Mouse (Mus musculus): Measurements from ENCODE around the gene Mipep. TPM values are rescaled to one million over a fixed set of nuclear protein-coding genes. Genes with fewer than 3 reads are reported as not detected.

The Mipep gene
- polyA plus RNA-seq, 1 experiment from 2014 or later, result 24.3 TPM

GRCm38 (mm10) chr14:60868325-60868724 lies 84.0 kb downstream of the Mipep start:
- Histone ChIP-seq H3K4me3 (replicated peaks) (no peak overlapping the region), H3K27ac (replicated peaks) (no peak overlapping the region), H3K4me1 (0 out of 2 replicates have a peak, but pooled peaks cover 3% of the 10 kb centered on the region), H3K9ac (no peak overlapping the region), H3K9me3 (replicated peaks) (no peaks in the 10 kb centered on the region), H3K27me3 (no peaks in the 10 kb centered on the region), H3K36me3 (peaks cover 10% of the 10 kb centered on the region; the same call in 1 of the 2 replicates), H3K4me2 (replicated peaks) (no peak overlapping the region)
- 0 out of 2 replicates have a peak, but pooled peaks have one; percentile 30 for ATAC-seq (ENCODE audit: insufficient number of reproducible peaks, low FRiP score, low TSS enrichment, low read depth)
- WGBS, result 67% methylated on average over 9 of the region's 9 CpGs

- Histone ChIP-seq H3K27ac (replicated peaks) (no peak overlapping the region), H3K9me3 (replicated peaks) (no peaks in the 10 kb centered on the region), H3K36me3 (peaks cover 12% of the 10 kb centered on the region), H3K4me3 (replicated peaks) (no peak overlapping the region), H3K9ac (no peak overlapping the region), H3K27me3 (no peaks in the 10 kb centered on the region), H3K4me2 (replicated peaks) (no peak overlapping the region), H3K4me1 (no peaks in the 10 kb centered on the region)
- no peak for ATAC-seq (ENCODE audit: insufficient number of reproducible peaks, low FRiP score, low TSS enrichment, low read depth)
- WGBS, result 92% methylated on average over 8 of the region's 8 CpGs
Measured at GRCm38 (mm10) chr14:60871831-60872230, 87.5 kb downstream of the Mipep start.

GRCm38 (mm10) chr14:60882106-60882505 lies 97.7 kb downstream of the Mipep start:
- ATAC-seq (ENCODE audit: insufficient number of reproducible peaks, low FRiP score, low TSS enrichment, low read depth), result no peak
- no peak overlapping the region for H3K27ac ChIP-seq (replicated peaks)
- H3K36me3 ChIP-seq, result 0 out of 2 replicates have a peak, but pooled peaks cover 9% of the 10 kb centered on the region
- WGBS, result 76% methylated on average over 5 of the region's 5 CpGs
- no peaks in the 10 kb centered on the region for H3K4me1 ChIP-seq
- no peak overlapping the region for H3K4me3 ChIP-seq (replicated peaks)
- H3K4me2 ChIP-seq (replicated peaks), result no peak overlapping the region
- no peaks in the 10 kb centered on the region for H3K9me3 ChIP-seq (replicated peaks)
- no peak overlapping the region for H3K9ac ChIP-seq
- no peaks in the 10 kb centered on the region for H3K27me3 ChIP-seq

GRCm38 (mm10) chr14:60882681-60883080 lies 98.3 kb downstream of the Mipep start:
- no peak overlapping the region for H3K27ac ChIP-seq (replicated peaks)
- no peaks in the 10 kb centered on the region for H3K27me3 ChIP-seq
- H3K4me1 ChIP-seq, result no peaks in the 10 kb centered on the region
- H3K4me2 ChIP-seq (replicated peaks), result no peak overlapping the region
- WGBS, result 75% methylated on average over 4 of the region's 4 CpGs
- no peak overlapping the region for H3K9ac ChIP-seq
- no peak for ATAC-seq (ENCODE audit: insufficient number of reproducible peaks, low FRiP score, low TSS enrichment, low read depth)
- 0 out of 2 replicates have a peak, but pooled peaks cover 9% of the 10 kb centered on the region for H3K36me3 ChIP-seq
- H3K9me3 ChIP-seq (replicated peaks), result no peaks in the 10 kb centered on the region
- H3K4me3 ChIP-seq (replicated peaks), result no peak overlapping the region

GRCm38 (mm10) chr14:60885361-60885950 lies 101.1 kb downstream of the Mipep start:
- H3K9me3 ChIP-seq (replicated peaks), result no peaks in the 10 kb centered on the region
- H3K27me3 ChIP-seq, result no peaks in the 10 kb centered on the region
- H3K27ac ChIP-seq (replicated peaks), result no peak overlapping the region
- no peak overlapping the region for H3K4me3 ChIP-seq (replicated peaks)
- no peak overlapping the region for H3K4me2 ChIP-seq (replicated peaks)
- ATAC-seq (ENCODE audit: insufficient number of reproducible peaks, low FRiP score, low TSS enrichment, low read depth), result no peak
- no peak overlapping the region for H3K9ac ChIP-seq
- H3K4me1 ChIP-seq, result no peaks in the 10 kb centered on the region; the same call in 1 of the 2 replicates
- WGBS, result 45% methylated on average over 6 of the region's 6 CpGs
- H3K36me3 ChIP-seq, result 0 out of 2 replicates have a peak, but pooled peaks cover 9% of the 10 kb centered on the region

GRCm38 (mm10) chr14:60893882-60894281 lies 109.5 kb downstream of the Mipep start:
- Histone ChIP-seq H3K4me3 (replicated peaks) (no peak overlapping the region), H3K27ac (replicated peaks) (no peak overlapping the region), H3K9ac (no peak overlapping the region), H3K4me1 (peaks cover 25% of the 10 kb centered on the region), H3K36me3 (no peaks in the 10 kb centered on the region), H3K9me3 (replicated peaks) (no peaks in the 10 kb centered on the region), H3K27me3 (no peaks in the 10 kb centered on the region), H3K4me2 (replicated peaks) (no peak overlapping the region)
- ATAC-seq (ENCODE audit: insufficient number of reproducible peaks, low FRiP score, low TSS enrichment, low read depth), result no peak
- 92% methylated on average over 10 of the region's 10 CpGs for WGBS

GRCm38 (mm10) chr14:60895172-60896000 lies 111.0 kb downstream of the Mipep start:
- ATAC-seq (ENCODE audit: insufficient number of reproducible peaks, low FRiP score, low TSS enrichment, low read depth), result no peak
- Histone ChIP-seq H3K9me3 (replicated peaks) (no peaks in the 10 kb centered on the region), H3K9ac (no peak overlapping the region), H3K4me1 (peaks cover 25% of the 10 kb centered on the region; the same call in 1 of the 2 replicates), H3K4me2 (replicated peaks) (0 out of 2 replicates have a peak overlapping the region, but pooled peaks have one; percentile 4), H3K36me3 (no peaks in the 10 kb centered on the region), H3K27me3 (no peaks in the 10 kb centered on the region), H3K27ac (replicated peaks) (peak overlapping the region; percentile 75), H3K4me3 (replicated peaks) (no peak overlapping the region)
- WGBS, result 45% methylated on average over 19 of the region's 19 CpGs

- no peak overlapping the region for H3K4me3 ChIP-seq (replicated peaks)
- H3K4me1 ChIP-seq, result peaks cover 25% of the 10 kb centered on the region; the same call in 1 of the 2 replicates
- H3K27ac ChIP-seq (replicated peaks), result no peak overlapping the region
- no peaks in the 10 kb centered on the region for H3K9me3 ChIP-seq (replicated peaks)
- 72% methylated on average over 5 of the region's 5 CpGs for WGBS
- ATAC-seq (ENCODE audit: insufficient number of reproducible peaks, low FRiP score, low TSS enrichment, low read depth), result no peak
- H3K36me3 ChIP-seq, result no peaks in the 10 kb centered on the region
- H3K27me3 ChIP-seq, result no peaks in the 10 kb centered on the region
- no peak overlapping the region for H3K9ac ChIP-seq
- no peak overlapping the region for H3K4me2 ChIP-seq (replicated peaks)
Measured at GRCm38 (mm10) chr14:60898086-60898667, 113.8 kb downstream of the Mipep start.

- H3K9me3 ChIP-seq (replicated peaks), result no peaks in the 10 kb centered on the region
- H3K4me1 ChIP-seq, result no peaks in the 10 kb centered on the region
- H3K4me3 ChIP-seq (replicated peaks), result no peak overlapping the region
- ATAC-seq (ENCODE audit: insufficient number of reproducible peaks, low FRiP score, low TSS enrichment, low read depth), result no peak
- no peak overlapping the region for H3K27ac ChIP-seq (replicated peaks)
- H3K36me3 ChIP-seq, result no peaks in the 10 kb centered on the region
- 66% methylated on average over 4 of the region's 4 CpGs for WGBS
- no peak overlapping the region for H3K9ac ChIP-seq
- no peak overlapping the region for H3K4me2 ChIP-seq (replicated peaks)
- H3K27me3 ChIP-seq, result no peaks in the 10 kb centered on the region
Measured at GRCm38 (mm10) chr14:60904501-60904900, 120.1 kb downstream of the Mipep start.

GRCm38 (mm10) chr14:60906421-60907374 lies 122.3 kb downstream of the Mipep start:
- WGBS, result 79% methylated on average over 10 of the region's 10 CpGs
- Histone ChIP-seq H3K9ac (no peak overlapping the region), H3K36me3 (no peaks in the 10 kb centered on the region), H3K27ac (replicated peaks) (no peak overlapping the region), H3K4me3 (replicated peaks) (no peak overlapping the region), H3K4me2 (replicated peaks) (no peak overlapping the region), H3K4me1 (peaks cover 5% of the 10 kb centered on the region), H3K9me3 (replicated peaks) (no peaks in the 10 kb centered on the region), H3K27me3 (no peaks in the 10 kb centered on the region)
- no peak for ATAC-seq (ENCODE audit: insufficient number of reproducible peaks, low FRiP score, low TSS enrichment, low read depth)
